Mouse (Mus musculus) common myeloid progenitor, adult 5-6 weeks (primary cell): ENCODE data around the gene Tapt1. TPM values are rescaled to one million over a fixed set of nuclear protein-coding genes. Genes with fewer than 3 reads are reported as not detected.
"Not testable (repeated sequence)": the region's sequence is repeated elsewhere in the genome, so short reads cannot be mapped to it uniquely, and the experiment has no call there.

Experiments used
- ATAC-seq: replicated peaks from 2 replicates; pipeline ENCODE4 v1.8.0; 2016; ENCODE audit warnings: low read depth, mild to moderate bottlenecking, moderate TSS enrichment, inconsistent platforms; ENCODE audit not compliant: poor library complexity, severe bottlenecking
- total RNA-seq: library from RNA; stranded (forward); fragments of 200-1000, 187-1606 nt; gene quantifications from 2 replicates; pipeline ENCODE4 v1.2.3, GENCODE M21; 2017

Tapt1 gene
- total RNA-seq, 1 experiment from 2014 or later = 91.6 TPM

- no peak for ATAC-seq
Measured at GRCm38 (mm10) chr5:44151327-44152051, 74.9 kb downstream of the Tapt1 start.

DNA sequence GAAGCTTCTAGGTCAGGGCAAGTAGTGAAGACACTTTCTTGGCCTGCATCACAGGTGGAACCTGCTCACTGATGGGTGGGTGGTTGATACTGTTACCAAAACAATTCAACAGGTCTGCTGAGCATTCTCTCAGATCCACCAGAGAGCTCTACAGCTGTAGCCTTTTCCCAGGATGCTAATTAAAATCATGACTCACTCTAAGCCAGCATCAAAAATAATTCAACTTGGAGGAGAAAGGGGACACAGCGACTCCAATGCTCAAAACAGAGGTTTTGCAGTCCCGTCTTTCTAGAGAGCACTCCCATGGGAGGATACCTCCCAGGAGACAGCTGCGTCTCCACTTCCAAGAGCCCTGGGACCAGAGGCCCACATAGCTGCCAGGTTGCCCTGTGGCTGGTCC, 78.7 kb downstream of the Tapt1 start:
- ATAC-seq = no peak

DNA sequence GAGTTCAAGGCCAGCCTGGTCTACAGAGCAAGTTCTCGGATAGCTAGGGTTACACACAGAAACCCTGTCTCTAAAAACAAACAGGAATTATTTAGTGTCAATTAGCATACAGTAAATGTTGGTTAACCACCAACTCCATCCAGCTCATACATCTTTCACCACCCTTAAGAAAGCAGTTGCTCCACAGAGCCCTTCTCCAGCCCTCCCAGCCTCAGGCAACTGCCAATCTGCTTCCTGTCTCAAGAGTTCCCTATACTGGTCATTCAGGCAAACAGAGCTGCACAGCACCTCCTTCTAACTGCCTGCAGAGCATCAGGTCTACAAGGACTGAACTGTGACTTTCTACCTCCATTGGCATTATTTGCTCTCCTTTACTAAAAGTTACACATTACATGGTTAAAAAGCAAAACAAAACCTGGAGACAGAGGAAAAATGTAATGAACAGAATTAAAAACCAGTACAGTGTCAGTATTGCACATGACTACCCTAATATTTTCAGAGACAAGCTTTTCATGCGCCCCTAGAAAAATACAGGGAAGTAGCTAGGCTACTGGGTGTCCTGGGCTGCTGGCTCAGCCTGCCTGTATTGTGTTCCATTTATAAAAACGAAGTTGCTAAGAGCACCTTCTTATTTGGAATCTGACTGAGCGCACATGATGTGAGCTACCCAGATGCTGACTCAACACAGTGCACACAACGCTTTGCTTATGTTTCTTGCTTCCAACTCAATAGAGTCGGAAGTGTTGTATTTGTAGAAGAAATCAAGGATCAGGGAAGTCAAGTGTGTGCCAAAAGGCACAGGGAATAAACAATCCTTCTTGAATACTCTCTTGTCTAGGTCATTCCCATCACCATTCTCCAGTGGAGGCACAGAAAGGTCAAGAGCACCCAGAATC, 79.7 kb downstream of the Tapt1 start:
- ATAC-seq = peak; percentile 97

- ATAC-seq = no peak
Measured at GRCm38 (mm10) chr5:44143467-44144235, 82.8 kb downstream of the Tapt1 start.

DNA sequence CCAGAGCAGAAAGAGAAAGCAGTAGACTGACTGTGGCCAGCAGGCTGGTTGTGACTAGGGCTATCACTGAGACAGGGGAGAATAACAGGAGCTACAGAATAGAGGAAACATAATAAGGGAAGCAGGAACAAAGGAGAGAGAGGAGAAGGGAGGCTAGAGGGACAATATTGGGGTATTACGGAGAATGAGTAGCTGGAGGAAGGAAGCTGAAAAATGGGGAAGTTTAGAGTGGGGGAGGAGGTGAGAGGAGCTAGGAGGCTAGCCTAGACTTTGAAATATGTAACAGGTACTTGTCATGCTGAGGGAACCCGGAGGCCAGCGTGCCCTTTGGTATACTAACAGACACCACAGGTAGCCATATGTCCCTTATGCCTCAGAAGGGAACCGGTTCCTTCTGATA, 98.9 kb downstream of the Tapt1 start:
- peak; percentile 78 for ATAC-seq

DNA sequence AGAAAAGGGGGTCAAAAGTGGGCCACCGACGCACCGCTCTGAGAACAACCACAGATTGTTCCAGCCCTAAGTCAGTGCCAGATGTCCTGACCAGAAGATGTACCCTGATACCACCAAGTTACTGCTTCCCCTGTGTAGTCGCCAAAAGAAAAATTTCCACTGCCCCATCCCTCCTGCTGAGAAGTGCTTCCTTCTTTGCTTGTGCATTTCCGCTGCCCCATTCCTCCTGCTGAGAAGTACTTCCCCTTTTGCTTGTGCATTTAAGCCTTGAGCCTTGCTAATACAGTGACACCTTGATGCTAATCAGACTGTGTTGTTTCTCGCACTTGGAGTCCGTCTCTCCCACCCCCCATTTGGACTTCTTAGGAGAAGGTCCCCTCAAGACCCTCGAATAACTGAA, 99.9 kb downstream of the Tapt1 start:
- not testable (repeated sequence) for ATAC-seq

Other genes starting within 250 kb of the Tapt1 start
- gene Fgfbp1, start 244.8 kb downstream of the Tapt1 start, total RNA-seq = not detected in 2 replicates
- 1.2 and 3.4 TPM in 2 replicates for gene Prom1, start 124.6 kb downstream of the Tapt1 start, total RNA-seq